Mouse (Mus musculus): ENCODE measurements around the gene Fam71b. TPM values are rescaled to one million over a fixed set of nuclear protein-coding genes. Genes with fewer than 3 reads are reported as not detected.
"Not testable (repeated sequence)": the region's sequence is repeated elsewhere in the genome, so short reads cannot be mapped to it uniquely, and the experiment has no call there.

The Fam71b gene
- polyA plus RNA-seq, 1 experiment = not detected

DNA sequence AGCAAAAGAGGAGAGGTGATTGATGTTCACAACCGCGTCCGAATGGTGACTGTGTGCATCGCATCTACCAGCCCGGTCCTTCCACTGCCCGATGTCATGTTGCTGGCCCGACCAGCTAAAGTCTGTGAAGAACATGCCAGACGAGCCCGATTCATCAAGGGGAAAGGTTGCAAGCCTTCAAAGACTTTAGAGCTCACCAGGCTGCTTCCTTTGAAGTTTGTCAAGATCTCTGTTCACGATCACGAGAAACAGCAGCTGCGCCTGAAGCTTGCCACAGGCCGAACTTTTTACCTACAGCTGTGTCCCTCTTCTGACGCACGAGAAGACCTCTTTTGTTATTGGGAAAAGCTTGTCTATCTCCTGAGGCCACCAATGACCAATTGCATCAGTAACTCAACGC lies 8.6 kb downstream of the Fam71b start:
- H3K9me3 ChIP-seq (ENCODE audit: control insufficient read depth, low read length) = no peaks in the 10 kb centered on the region
- H3K4me1 ChIP-seq (ENCODE audit: control insufficient read depth) = peaks cover 4% of the 10 kb centered on the region; the same call in 1 of the 2 replicates
- no peaks in the 10 kb centered on the region for H3K36me3 ChIP-seq (ENCODE audit: control insufficient read depth)
- H3K27me3 ChIP-seq (ENCODE audit: control insufficient read depth) = no peaks in the 10 kb centered on the region
- no peak overlapping the region for H3K4me3 ChIP-seq (replicated peaks)
- TF ChIP-seq TAL1 (IDR thresholded peaks at IDR 0.05; ENCODE audit: low read length) (no peak), GATA1 (IDR thresholded peaks at IDR 0.05; ENCODE audit: low read length) (no peak)

DNA sequence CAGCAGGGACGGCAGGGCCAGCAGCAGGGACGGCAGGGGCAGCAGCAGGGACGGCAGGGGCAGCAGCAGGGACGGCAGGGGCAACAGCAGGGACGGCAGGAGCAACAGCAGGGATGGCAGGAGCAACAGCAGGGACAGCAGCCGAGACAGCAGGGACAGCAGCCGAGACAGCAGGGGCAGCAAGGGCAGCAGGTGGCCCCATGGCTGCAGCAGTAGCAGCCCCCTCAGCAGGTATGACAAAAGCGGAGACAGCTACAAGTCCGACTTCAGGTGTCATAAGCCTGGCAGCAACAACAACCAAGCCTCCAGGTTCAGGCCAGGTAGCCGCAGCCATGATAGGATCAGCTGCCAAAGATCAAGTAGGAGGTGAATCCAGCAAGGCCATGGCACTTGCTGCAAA lies 10.4 kb downstream of the Fam71b start:
- Histone ChIP-seq H3K4me1 (ENCODE audit: control insufficient read depth) (peaks cover 5% of the 10 kb centered on the region; the same call in 1 of the 2 replicates), H3K4me3 (replicated peaks) (no peak overlapping the region), H3K27me3 (ENCODE audit: control insufficient read depth) (no peaks in the 10 kb centered on the region), H3K9me3 (ENCODE audit: control insufficient read depth, low read length) (no peaks in the 10 kb centered on the region), H3K36me3 (ENCODE audit: control insufficient read depth) (no peaks in the 10 kb centered on the region)
- no peak for TF ChIP-seq TAL1 (IDR thresholded peaks at IDR 0.05; ENCODE audit: low read length)
- no peak for TF ChIP-seq GATA1 (IDR thresholded peaks at IDR 0.05; ENCODE audit: low read length)

GRCm38 (mm10) chr11:46410018-46410563 lies 13.7 kb downstream of the Fam71b start:
- H3K9me3 ChIP-seq (ENCODE audit: control insufficient read depth, low read length) = no peaks in the 10 kb centered on the region
- H3K4me3 ChIP-seq (replicated peaks) = no peak overlapping the region
- H3K36me3 ChIP-seq (ENCODE audit: control insufficient read depth) = no peaks in the 10 kb centered on the region
- H3K27me3 ChIP-seq (ENCODE audit: control insufficient read depth) = no peaks in the 10 kb centered on the region
- TF ChIP-seq GATA1 (IDR thresholded peaks at IDR 0.05; ENCODE audit: low read length) (no peak), TAL1 (IDR thresholded peaks at IDR 0.05; ENCODE audit: low read length) (no peak)
- peaks cover 3% of the 10 kb centered on the region; the same call in 1 of the 2 replicates for H3K4me1 ChIP-seq (ENCODE audit: control insufficient read depth)

DNA sequence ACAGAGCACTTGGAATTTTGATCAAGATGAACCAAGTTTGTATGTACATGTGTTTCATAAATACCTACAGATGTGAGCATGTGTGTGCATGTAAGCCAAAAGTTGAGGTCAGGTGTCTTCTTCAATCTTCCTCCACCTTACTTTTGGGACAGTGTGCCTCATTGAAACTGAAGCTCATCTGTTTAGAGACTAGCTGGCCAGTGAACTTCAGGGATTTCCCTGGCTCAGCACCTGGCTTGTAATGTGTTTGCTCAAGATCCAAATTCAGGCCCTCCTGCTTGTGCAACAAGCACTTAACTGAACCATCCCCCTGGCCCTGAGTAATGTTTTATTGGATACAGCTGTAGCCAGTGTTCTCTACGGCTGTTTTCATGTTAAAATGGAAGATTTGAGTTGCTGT lies 22.1 kb downstream of the Fam71b start:
- no peak overlapping the region for H3K4me3 ChIP-seq (replicated peaks)
- no peaks in the 10 kb centered on the region for H3K27me3 ChIP-seq (ENCODE audit: control insufficient read depth)
- H3K9me3 ChIP-seq (ENCODE audit: control insufficient read depth, low read length) = no peaks in the 10 kb centered on the region
- TF ChIP-seq GATA1 (IDR thresholded peaks at IDR 0.05; ENCODE audit: low read length) (no peak), TAL1 (IDR thresholded peaks at IDR 0.05; ENCODE audit: low read length) (no peak)
- H3K36me3 ChIP-seq (ENCODE audit: control insufficient read depth) = no peaks in the 10 kb centered on the region
- H3K4me1 ChIP-seq (ENCODE audit: control insufficient read depth) = no peaks in the 10 kb centered on the region

DNA sequence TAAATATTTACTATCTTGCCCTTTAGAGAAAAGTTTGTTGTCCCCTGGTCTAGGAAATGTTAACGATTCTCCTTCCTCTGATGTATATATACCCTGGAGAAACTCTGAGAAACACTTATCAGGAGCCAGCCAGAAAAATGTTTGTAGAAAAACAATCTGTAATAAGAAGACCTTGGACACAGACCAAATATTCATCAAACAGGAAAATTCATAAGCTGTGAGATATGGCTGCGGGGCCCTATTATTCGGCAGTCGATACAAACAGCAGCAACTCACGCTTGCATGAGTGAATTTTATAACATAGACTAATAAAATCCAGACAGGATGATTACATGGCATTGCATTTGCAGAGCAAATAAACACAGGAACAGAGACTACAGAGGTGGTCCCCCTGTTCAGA lies 22.5 kb downstream of the Fam71b start:
- no peak overlapping the region for H3K4me3 ChIP-seq (replicated peaks)
- no peaks in the 10 kb centered on the region for H3K36me3 ChIP-seq (ENCODE audit: control insufficient read depth)
- H3K9me3 ChIP-seq (ENCODE audit: control insufficient read depth, low read length) = no peaks in the 10 kb centered on the region
- TF ChIP-seq TAL1 (IDR thresholded peaks at IDR 0.05; ENCODE audit: low read length) (no peak), GATA1 (IDR thresholded peaks at IDR 0.05; ENCODE audit: low read length) (no peak)
- no peaks in the 10 kb centered on the region for H3K4me1 ChIP-seq (ENCODE audit: control insufficient read depth)
- no peaks in the 10 kb centered on the region for H3K27me3 ChIP-seq (ENCODE audit: control insufficient read depth)

DNA sequence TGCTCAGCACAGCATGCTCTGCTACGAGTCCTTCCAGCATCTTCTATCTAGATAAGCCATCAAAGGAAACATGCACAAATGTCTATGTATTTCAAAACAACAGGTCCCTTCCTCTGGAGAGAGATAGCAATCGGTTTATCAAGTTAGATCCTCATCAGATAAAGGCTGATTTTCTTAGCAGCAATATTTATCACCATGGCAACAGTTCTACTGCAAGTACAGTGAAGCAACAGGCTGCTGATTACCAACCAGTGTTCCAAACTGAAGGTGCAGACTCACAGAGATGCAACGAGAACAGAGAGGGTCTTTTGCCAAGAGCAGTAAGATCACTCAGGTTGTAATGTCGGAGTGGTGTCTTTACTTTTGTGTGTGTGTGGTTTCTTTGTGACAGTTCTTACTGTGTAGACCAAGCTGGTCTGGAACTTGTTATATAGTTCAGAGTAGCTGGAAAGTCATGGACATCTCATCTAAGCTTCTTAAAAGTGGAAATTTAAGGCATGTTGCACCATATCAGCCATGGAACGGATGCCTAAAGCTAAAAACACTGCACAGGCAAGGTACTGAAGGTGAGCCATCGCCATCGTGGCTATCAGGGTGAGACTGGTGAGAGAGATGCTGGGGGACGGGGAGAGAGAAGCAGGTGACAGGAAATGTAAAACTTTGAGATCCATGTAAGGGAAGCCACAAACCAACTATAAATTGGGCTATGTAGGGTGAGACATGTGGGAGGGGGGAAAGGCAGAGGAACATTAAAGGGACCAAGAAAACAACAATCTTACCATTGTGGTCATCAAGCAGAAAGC lies 24.9 kb downstream of the Fam71b start:
- Histone ChIP-seq H3K4me1 (ENCODE audit: control insufficient read depth) (no peaks in the 10 kb centered on the region), H3K27me3 (ENCODE audit: control insufficient read depth) (no peaks in the 10 kb centered on the region), H3K36me3 (ENCODE audit: control insufficient read depth) (no peaks in the 10 kb centered on the region), H3K4me3 (replicated peaks) (no peak overlapping the region), H3K9me3 (ENCODE audit: control insufficient read depth, low read length) (no peaks in the 10 kb centered on the region)
- TF ChIP-seq GATA1 (IDR thresholded peaks at IDR 0.05; ENCODE audit: low read length) (no peak), TAL1 (IDR thresholded peaks at IDR 0.05; ENCODE audit: low read length) (no peak)

DNA sequence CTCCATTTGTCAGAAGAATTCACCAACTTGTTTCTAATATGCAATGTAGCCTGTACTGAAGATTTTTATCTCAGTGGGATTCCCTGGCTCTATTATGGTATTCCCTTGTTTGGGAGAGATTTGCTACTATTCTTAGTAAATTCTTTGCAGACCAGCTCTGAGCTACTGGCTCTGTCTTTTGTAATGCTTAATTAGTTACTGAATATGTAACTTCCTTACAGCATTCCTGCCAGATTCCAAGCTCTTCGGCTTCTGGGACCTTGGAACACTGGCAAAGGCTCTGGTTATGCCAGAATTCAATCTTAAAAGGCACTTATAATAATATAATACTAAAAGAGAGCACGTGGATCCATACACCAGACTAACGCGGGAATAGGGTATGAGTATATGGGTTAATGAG lies 31.8 kb downstream of the Fam71b start:
- not testable (repeated sequence) for H3K27me3 ChIP-seq (ENCODE audit: control insufficient read depth); H3K4me1 ChIP-seq (ENCODE audit: control insufficient read depth); H3K9me3 ChIP-seq (ENCODE audit: control insufficient read depth, low read length); H3K36me3 ChIP-seq (ENCODE audit: control insufficient read depth); H3K4me3 ChIP-seq (replicated peaks)

GRCm38 (mm10) chr11:46430123-46430522 lies 33.8 kb downstream of the Fam71b start:
- no peaks in the 10 kb centered on the region for H3K9me3 ChIP-seq (ENCODE audit: control insufficient read depth, low read length)

DNA sequence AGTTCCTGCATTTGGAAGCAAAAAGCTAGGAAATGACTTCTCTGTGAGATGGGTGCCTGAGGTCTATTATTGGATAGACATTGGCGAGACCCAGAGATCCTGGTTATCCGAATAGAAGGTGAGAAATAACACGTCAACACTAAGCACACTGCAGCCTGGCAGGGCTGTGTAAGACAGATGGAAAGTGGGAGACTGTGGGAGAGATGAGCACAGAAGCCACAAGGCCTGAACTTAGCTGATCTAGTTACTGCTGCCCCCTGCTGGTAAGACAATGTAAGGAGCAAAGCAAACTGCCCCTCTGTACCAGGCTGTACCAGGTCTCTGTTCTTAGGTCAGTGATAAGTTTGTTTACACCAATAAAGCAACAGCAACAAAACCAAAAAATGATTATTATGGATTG lies 34.8 kb downstream of the Fam71b start:
- Histone ChIP-seq H3K27me3 (ENCODE audit: control insufficient read depth) (no peaks in the 10 kb centered on the region), H3K36me3 (ENCODE audit: control insufficient read depth) (no peaks in the 10 kb centered on the region), H3K4me3 (replicated peaks) (no peak overlapping the region), H3K9me3 (ENCODE audit: control insufficient read depth, low read length) (no peaks in the 10 kb centered on the region), H3K4me1 (ENCODE audit: control insufficient read depth) (peaks cover 23% of the 10 kb centered on the region)
- TF ChIP-seq GATA1 (IDR thresholded peaks at IDR 0.05; ENCODE audit: low read length) (no peak), TAL1 (IDR thresholded peaks at IDR 0.05; ENCODE audit: low read length) (no peak)

More at GRCm38 (mm10) chr11:46430123-46430522, 33.8 kb downstream of the Fam71b start:
- Histone ChIP-seq H3K4me1 (ENCODE audit: control insufficient read depth) (peaks cover 13% of the 10 kb centered on the region), H3K27me3 (ENCODE audit: control insufficient read depth) (no peaks in the 10 kb centered on the region), H3K4me3 (replicated peaks) (no peak overlapping the region), H3K36me3 (ENCODE audit: control insufficient read depth) (no peaks in the 10 kb centered on the region)
- no peak for TF ChIP-seq TAL1 (IDR thresholded peaks at IDR 0.05; ENCODE audit: low read length)
- no peak for TF ChIP-seq GATA1 (IDR thresholded peaks at IDR 0.05; ENCODE audit: low read length)
